Mouse (Mus musculus) brain, adult 2 months (tissue): ENCODE results near the gene Ugcg.

ENCODE experiments used
- DNase-seq: peaks from one replicate; pipeline ENCODE4 v3.0.0; 2011; ENCODE audit warnings: low read depth, low spot score

The Ugcg gene

DNA sequence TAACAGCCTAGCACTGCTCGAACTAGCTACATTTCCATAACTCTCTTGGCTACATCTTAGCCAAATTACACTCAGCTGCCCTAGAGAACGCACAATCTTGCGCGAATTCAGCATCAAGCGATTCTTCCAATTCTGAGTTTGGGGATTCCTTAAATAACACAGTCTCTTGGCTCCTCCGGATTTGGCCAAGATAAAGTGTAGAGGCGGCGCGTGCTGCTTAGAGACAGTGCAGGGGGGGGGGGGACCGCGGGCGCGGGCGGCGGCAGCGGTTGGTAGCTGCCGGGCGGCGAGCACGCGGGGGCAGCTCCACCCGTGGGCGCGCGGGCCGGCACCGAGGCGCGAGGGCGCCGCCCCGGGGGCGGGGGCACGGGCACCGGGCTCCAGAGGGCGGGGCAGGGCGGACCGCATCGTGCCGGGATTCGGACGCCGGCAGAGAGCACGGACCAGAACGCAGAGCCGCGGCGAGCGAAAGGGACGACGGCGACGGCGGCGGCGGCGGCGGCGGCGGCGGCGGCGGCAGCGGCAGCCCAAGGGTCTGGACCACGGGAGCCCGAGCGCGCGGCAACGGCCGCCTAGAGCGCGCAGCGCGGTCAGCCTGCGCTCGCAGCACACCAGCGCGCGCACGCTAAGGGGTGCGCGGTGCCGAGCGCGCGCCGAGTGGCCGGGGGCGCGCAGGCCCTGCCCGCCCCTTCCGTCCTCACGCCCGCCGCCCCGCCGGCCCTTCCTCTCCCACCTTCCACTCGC, at the start of gene Ugcg:
Ugcg (plus strand) TSS at position 456 of the 744 bp plus-strand sequence.
- DNase-seq = peak; percentile 93

DNA sequence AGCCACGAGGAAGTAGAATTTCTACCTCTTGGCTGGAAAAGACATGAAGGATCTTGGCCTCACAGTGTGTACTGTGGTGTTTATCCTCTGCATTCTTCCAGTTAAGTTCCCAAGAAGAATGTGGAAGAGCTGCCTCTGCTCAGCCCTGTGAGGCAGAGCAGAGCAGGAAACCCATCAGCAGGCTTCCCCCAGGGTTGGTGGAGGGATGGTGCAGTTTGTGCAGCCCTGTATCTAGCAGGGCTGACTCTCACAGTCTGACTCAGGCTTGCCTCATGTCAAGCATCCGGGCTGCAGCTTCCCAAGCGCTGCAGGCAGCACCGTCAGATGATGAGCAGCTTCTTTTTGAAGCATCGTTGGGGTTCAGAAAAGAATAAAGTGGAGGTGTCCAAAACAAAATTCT, 40.0 kb upstream of the Ugcg start:
- peak; percentile 7 for DNase-seq

DNA sequence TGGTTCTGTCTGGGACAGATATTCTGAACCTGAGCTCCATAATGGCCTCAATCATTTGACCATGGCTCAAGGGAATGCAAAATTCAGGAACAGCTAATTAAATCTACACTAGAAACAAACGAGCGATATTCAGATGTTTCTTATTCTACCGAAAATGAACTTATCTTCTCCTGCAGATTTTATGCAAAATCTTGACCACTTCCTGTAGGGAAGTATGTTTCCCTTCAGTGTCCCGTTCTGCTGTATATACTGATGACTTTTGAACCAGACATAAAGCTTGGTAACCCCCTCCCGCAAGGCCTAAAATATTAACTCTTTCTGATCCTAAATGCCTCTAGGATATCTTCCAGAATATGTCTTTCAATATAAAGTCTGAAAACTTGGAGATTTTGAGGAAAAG, 38.1 kb upstream of the Ugcg start:
- DNase-seq = no peak

GRCm38 (mm10) chr4:59151953-59152352, 37.1 kb upstream of the Ugcg start:
- no peak for DNase-seq

GRCm38 (mm10) chr4:59156897-59157592, 32.0 kb upstream of the Ugcg start:
- no peak for DNase-seq

DNA sequence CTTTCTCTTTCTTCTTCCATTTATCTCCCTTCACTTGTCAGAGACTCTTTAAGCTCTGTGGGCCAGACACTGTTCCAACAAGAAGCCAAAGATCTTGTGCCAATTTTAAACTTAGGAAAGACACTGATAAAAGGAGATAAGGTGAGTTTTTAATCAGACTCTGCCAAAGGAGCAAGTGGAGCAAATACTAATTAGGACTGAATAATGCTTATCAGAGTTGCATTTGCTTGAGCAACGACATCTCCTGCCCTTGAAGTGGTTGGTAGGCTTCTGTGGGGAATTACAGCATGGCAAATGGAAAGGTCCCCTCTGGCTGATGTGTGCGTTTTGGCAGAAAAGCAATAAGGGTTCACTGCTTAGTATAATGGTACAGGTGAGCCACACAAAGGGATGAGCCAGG, 31.4 kb upstream of the Ugcg start:
- no peak for DNase-seq

DNA sequence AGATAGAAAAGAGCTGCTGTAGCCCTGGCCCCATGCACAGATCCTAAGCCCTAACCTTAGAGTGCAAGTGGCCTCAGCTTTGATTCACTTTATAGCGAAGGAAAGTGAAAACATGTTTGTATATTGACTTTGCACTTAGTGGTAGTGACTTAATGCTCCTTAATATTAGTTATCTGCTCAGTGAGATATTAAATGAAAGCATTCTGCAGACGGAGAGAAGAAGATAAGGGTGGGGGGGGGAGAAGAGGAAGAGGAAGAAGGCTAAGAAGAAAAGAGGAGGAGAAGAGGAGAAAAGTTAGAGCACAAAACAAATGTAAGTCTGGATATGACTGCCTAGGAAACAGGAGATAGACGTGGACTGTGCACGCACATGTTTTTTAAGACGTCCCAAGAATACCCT, 28.8 kb upstream of the Ugcg start:
- no peak for DNase-seq

DNA sequence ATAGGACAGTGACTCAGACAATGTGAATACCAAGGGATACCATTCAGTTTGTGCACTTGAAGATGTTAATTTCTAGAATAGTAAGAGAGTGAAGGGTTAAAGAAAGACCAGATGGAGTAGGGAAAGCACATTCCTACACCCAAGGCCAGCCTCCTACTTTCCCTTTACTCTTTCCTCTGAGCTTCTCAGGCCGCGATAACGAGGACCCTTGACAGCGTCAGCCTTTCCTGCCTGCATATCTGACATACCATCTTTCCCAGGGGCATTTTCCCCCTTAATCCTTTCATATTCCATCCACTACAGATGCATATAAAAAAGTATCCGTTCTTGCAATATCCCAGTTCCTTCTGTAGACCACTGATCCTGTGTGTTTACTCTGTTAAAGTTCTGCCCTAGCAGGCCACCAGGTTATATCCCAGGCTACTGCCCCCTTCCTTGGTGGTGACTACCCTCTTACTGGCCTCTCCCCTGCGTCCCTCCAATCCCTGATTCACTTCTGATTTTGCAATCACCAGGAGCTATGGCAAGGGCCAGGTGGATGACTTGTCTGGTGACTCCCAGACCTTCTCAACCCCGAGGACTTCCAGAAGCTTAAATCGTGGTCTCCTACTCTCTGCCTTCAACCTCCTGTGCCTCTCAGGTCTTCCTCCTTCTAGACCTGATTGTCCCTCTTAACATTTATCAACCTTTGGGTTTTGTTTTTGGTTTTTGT, 27.9 kb upstream of the Ugcg start:
- DNase-seq = no peak

- no peak for DNase-seq
These were observed 25.0 kb upstream of the Ugcg start for GRCm38 (mm10) chr4:59164034-59164433.

DNA sequence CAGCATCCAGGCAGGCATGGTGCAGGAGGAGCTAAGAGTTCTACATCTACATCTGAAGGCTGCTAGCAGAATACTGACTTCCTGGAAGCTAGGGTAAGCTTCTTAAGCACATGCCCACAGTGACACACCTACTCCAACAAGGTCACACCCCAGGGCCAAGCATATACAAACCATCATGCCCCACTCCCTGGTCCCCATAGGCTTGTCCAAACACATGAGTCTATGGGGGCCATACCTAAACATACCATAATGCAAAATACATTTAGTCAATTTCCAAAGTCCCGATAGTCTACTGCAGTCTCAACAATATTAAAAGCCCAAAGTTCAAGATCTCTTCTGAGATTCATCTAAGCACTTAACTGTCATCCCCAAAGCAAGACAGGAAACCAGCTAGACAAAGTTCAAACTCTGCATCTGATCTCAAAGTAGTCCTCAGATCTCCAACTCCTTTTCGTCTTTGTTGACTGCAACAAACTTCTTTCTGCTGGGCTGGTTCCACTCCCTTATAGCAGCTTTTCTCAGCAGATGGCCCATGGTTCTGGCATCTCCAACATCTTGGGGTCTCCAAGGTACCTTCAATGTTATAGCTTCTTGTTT, 21.7 kb upstream of the Ugcg start:
- no peak for DNase-seq

DNA sequence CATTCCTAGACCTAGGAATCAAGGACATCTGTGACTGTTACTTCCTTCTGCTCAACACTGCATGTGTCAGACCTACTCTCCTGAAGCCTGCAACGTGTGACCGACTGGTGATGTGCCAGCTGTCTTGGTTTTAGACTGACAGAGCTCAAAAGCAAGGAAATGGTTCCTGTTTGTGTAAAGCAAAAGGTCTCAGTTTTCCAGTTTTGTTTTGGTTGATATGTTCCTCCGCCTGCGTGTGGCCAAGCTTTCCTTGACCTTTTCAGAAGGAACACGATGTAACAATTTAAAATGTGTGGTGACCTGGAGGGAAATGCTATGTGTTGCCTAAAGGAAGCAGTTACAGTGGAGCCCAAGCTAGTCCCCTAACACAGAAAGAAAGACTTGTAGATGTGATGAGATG, 19.1 kb upstream of the Ugcg start:
- no peak for DNase-seq

GRCm38 (mm10) chr4:59172616-59173015, 16.4 kb upstream of the Ugcg start:
- no peak for DNase-seq

DNA sequence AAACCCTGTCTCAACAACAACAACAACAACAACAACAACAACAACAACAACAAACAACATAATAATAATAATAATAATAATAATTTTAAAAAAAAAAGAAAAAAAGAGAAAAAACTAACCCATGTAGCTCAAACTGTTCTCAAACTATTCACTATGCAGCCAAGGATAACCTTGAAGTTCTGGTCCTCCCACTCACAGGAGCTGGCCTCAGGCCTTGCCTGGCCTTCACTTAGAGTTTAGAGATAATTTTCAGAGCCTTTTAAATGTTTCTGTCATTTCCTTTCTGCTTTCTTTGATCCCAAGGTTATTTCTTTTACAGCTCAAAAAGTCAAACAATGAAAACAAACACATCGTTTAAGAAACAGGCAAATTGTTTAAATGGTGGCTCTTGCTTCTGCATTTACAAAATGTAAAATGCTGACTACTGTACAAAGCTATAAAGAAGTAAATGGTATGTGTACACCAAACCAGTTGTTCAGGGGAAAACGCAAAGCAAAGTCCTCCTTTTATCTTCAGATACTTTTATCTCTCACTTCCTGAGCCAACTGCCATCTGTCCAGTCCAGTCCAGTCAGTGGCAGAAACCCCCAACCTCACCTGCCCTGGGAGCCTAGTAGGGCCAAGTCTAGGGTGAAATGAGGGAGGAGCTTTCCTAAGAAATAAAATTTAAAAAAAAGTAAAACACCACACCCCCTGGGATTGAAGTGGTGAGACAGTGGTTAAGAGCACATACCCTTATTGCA, 15.7 kb upstream of the Ugcg start:
- no peak for DNase-seq

DNA sequence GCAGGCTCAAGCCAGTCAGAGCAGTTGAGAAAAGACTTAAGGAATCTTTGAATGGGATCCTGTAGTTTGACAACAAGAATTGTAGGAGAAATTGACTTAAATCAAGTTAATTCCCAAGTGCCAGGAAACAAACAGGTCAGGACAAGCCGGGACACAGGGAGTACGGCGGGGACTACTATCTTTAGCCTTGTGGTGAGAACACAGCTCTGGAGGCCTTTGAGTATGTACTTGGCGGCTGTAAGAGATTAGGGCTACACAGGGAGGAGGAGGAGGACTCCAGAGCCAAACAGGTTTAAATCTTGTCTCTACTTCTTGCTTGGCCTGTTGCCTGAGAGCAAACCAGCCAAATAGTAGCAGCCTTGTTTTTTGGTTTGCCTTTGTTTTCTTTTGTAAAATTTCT, 14.1 kb upstream of the Ugcg start:
- DNase-seq = no peak

GRCm38 (mm10) chr4:59175929-59176328, 13.1 kb upstream of the Ugcg start:
- no peak for DNase-seq

DNA sequence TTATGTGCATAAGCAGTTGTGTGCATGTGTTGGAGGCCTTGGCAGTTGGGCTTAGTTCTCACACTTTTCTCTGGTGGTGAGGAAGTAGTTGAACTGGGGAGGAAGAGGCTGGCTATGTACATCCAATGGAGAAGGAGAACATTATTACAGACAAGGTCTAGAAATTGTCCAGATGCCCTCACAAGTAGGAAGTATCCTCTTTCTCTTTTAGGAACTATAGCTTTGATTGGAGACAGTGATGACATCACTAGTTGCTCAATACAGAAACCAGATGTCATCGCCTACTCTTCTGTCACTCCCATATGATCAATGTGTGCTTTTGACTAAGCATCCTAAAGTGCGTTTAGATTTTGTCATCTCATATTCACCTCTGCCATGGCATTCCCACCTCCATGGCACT, 11.5 kb upstream of the Ugcg start:
- no peak for DNase-seq

GRCm38 (mm10) chr4:59181320-59182271, 7.5 kb upstream of the Ugcg start:
- DNase-seq = no peak

DNA sequence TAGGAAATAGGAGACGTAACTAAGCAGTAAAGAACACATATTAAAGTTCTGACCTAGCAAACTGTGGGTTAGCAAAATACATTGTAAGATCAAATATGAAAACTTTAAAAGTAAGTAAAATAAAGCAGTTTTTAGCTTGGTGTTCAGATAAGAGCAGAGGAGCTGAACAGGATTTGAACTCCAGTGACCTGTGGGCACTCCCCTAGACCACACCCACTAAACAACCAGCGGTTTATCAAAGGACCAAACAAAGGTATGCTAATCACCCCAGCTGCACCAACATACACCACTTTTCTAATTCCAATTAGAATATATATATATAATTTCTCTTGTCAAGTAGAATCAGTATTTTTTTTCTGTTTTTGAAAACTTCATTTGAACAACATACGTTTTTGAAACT, 3.4 kb upstream of the Ugcg start:
- no peak for DNase-seq

DNA sequence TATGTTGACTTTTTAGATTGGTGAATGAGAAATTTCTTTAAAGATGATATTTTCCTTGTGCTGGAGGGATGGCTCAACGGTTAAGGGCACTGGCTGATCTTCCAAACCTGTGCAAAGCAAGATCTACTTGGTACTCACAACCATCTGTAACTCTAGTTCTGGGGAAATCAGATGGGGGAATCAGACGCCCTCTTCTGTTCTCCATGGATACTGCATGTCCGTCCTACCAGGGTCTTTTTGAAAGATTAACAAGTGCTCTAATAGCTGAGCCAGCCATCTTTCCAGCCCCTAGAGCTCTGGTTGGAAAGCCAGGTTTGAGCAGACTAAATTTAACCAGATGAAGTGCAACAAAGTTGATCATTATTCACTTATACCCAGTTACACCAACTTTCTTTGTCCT, 1.8 kb upstream of the Ugcg start:
- peak; percentile 57 for DNase-seq

- DNase-seq = no peak
These were observed 619 bp upstream of the Ugcg start for GRCm38 (mm10) chr4:59188474-59188801.
